Mouse (Mus musculus): ENCODE measurements around the gene Cyp2b10.
"Not testable (repeated sequence)": the region's sequence is repeated elsewhere in the genome, so short reads cannot be mapped to it uniquely, and the experiment has no call there.

Gene Cyp2b10

GRCm38 (mm10) chr7:25897411-25897810, at the start of gene Cyp2b10:
Gene Cyp2b10, plus strand, starts transcription at chr7:25897620.
- DNase-seq (ENCODE audit: low spot score): peak; percentile 83

- peak; percentile 87 for DNase-seq (ENCODE audit: low spot score)
Measured at GRCm38 (mm10) chr7:25847722-25848443, 49.5 kb upstream of the Cyp2b10 start.

- DNase-seq (ENCODE audit: low spot score): no peak
Measured at GRCm38 (mm10) chr7:25848444-25848812, 49.0 kb upstream of the Cyp2b10 start.

- DNase-seq (ENCODE audit: low spot score): peak; percentile 77
Measured at GRCm38 (mm10) chr7:25855082-25855481, 42.3 kb upstream of the Cyp2b10 start.

- DNase-seq (ENCODE audit: low spot score): no peak
Measured at GRCm38 (mm10) chr7:25859962-25860870, 37.2 kb upstream of the Cyp2b10 start.

GRCm38 (mm10) chr7:25862365-25862764, 35.1 kb upstream of the Cyp2b10 start:
- no peak for DNase-seq (ENCODE audit: low spot score)

GRCm38 (mm10) chr7:25863756-25864155, 33.7 kb upstream of the Cyp2b10 start:
- DNase-seq (ENCODE audit: low spot score): no peak

- no peak for DNase-seq (ENCODE audit: low spot score)
Measured at GRCm38 (mm10) chr7:25864861-25865260, 32.6 kb upstream of the Cyp2b10 start.

GRCm38 (mm10) chr7:25869789-25870188, 27.6 kb upstream of the Cyp2b10 start:
- no peak for DNase-seq (ENCODE audit: low spot score)

- DNase-seq (ENCODE audit: low spot score): no peak
Measured at GRCm38 (mm10) chr7:25872624-25873023, 24.8 kb upstream of the Cyp2b10 start.

GRCm38 (mm10) chr7:25878735-25879134, 18.7 kb upstream of the Cyp2b10 start:
- peak; percentile 75 for DNase-seq (ENCODE audit: low spot score)

- not testable (repeated sequence) for DNase-seq (ENCODE audit: low spot score)
Measured at GRCm38 (mm10) chr7:25880721-25881120, 16.7 kb upstream of the Cyp2b10 start.

- DNase-seq (ENCODE audit: low spot score): peak; percentile 55
Measured at GRCm38 (mm10) chr7:25884272-25884671, 13.1 kb upstream of the Cyp2b10 start.

GRCm38 (mm10) chr7:25887758-25888157, 9.7 kb upstream of the Cyp2b10 start:
- no peak for DNase-seq (ENCODE audit: low spot score)

- DNase-seq (ENCODE audit: low spot score): no peak
Measured at GRCm38 (mm10) chr7:25893159-25893558, 4.3 kb upstream of the Cyp2b10 start.

- no peak for DNase-seq (ENCODE audit: low spot score)
Measured at GRCm38 (mm10) chr7:25895162-25895561, 2.3 kb upstream of the Cyp2b10 start.

GRCm38 (mm10) chr7:25898064-25898463, 644 bp downstream of the Cyp2b10 start:
- DNase-seq (ENCODE audit: low spot score): no peak

GRCm38 (mm10) chr7:25902061-25902690, 4.8 kb downstream of the Cyp2b10 start:
- DNase-seq (ENCODE audit: low spot score): peak; percentile 91

GRCm38 (mm10) chr7:25903156-25903555, 5.7 kb downstream of the Cyp2b10 start:
- no peak for DNase-seq (ENCODE audit: low spot score)

- peak; percentile 45 for DNase-seq (ENCODE audit: low spot score)
Measured at GRCm38 (mm10) chr7:25904066-25904465, 6.6 kb downstream of the Cyp2b10 start.

- DNase-seq (ENCODE audit: low spot score): no peak
Measured at GRCm38 (mm10) chr7:25904489-25904888, 7.1 kb downstream of the Cyp2b10 start.

GRCm38 (mm10) chr7:25907380-25907779, 10.0 kb downstream of the Cyp2b10 start:
- peak; percentile 68 for DNase-seq (ENCODE audit: low spot score)

GRCm38 (mm10) chr7:25910046-25910445, 12.6 kb downstream of the Cyp2b10 start:
- no peak for DNase-seq (ENCODE audit: low spot score)

All from lung, postnatal 25 days (tissue).